Mouse (Mus musculus): ENCODE results near the gene Ptov1. TPM values are rescaled to one million over a fixed set of nuclear protein-coding genes. Genes with fewer than 3 reads are reported as not detected.

Gene Ptov1
- total and polyA plus RNA-seq, 2 experiments: 17.0 to 76.1 TPM

DNA sequence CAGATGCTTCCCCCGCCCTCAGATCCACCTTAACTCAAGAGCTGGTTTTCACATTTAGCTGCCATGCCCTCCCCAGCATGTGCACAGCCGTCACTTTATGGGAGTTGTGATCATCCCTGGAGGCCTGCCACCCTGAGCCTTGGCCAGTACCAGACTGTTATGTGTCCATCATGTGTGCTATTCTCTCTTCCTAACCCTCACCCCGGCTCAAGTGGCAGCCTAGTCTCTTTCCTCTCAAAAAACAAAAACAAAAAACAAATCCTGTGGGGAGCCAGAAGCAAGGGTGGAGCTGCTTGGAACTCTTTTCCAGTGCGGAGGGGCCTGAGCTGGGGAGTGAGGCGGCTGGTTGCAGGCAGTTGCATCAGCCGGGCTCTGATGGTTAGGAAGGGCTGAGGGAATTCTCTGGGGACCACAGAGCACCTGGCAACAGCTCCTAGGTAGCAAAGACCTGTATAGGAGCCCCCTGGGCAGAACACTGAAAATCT, 50.8 kb downstream of the Ptov1 start:
- Histone ChIP-seq H3K27me3 (ENCODE audit: control insufficient read depth, insufficient read depth, low read length) (no peaks in the 10 kb centered on the region), H3K4me3 (ENCODE audit: insufficient read depth, low read depth, low read length) (peak overlapping the region; percentile 25), H3K9ac (ENCODE audit: low read depth, low read length) (peak overlapping the region; percentile 70), H3K36me3 (ENCODE audit: control insufficient read depth, insufficient read depth, low read length) (peaks cover 3% of the 10 kb centered on the region; the same call in 1 of the 2 replicates), H3K4me1 (ENCODE audit: control insufficient read depth, insufficient read depth, low read length) (peaks cover 38% of the 10 kb centered on the region), H3K79me2 (ENCODE audit: control insufficient read depth, insufficient read depth, low read length) (peaks cover 30% of the 10 kb centered on the region), H3K27ac (replicated peaks; ENCODE audit: insufficient read depth, low read depth, low read length) (peak overlapping the region; percentile 94)
- TF ChIP-seq CTCF (IDR thresholded peaks at IDR 0.05; ENCODE audit: low read depth, low read length): no peak
- TF ChIP-seq POLR2A (IDR thresholded peaks at IDR 0.05; ENCODE audit: extremely low read depth, insufficient read depth, low read length): 0 out of 2 replicates have a peak, but pooled peaks have one; percentile 20
- peak; percentile 74 for DNase-seq (ENCODE audit: extremely low read depth, low read depth, low spot score)
- 13% methylated on average over 6 of the region's 6 CpGs for WGBS

GRCm38 (mm10) chr7:44818164-44818563, 51.4 kb downstream of the Ptov1 start:
- peaks cover 9% of the 10 kb centered on the region for H3K36me3 ChIP-seq (ENCODE audit: control insufficient read depth, insufficient read depth, low read length)
- peaks cover 24% of the 10 kb centered on the region for H3K79me2 ChIP-seq (ENCODE audit: control insufficient read depth, insufficient read depth, low read length)
- peak overlapping the region; percentile 94 for H3K27ac ChIP-seq (replicated peaks; ENCODE audit: insufficient read depth, low read depth, low read length)
- H3K9ac ChIP-seq (ENCODE audit: low read depth, low read length): peak overlapping the region; percentile 11; the same call in 1 of the 2 replicates
- no peak overlapping the region for H3K4me3 ChIP-seq (ENCODE audit: insufficient read depth, low read depth, low read length)
- 12% methylated on average over 2 of the region's 2 CpGs for WGBS
- H3K4me1 ChIP-seq (ENCODE audit: control insufficient read depth, insufficient read depth, low read length): peaks cover 38% of the 10 kb centered on the region
- DNase-seq (ENCODE audit: extremely low read depth, low read depth, low spot score): peak; percentile 77
- TF ChIP-seq POLR2A (IDR thresholded peaks at IDR 0.05; ENCODE audit: extremely low read depth, insufficient read depth, low read length) (no peak), CTCF (IDR thresholded peaks at IDR 0.05; ENCODE audit: low read depth, low read length) (peak; percentile 29; the same call in 1 of the 2 replicates)
- H3K27me3 ChIP-seq (ENCODE audit: control insufficient read depth, insufficient read depth, low read length): no peaks in the 10 kb centered on the region

GRCm38 (mm10) chr7:44817441-44817840, 52.1 kb downstream of the Ptov1 start:
- Histone ChIP-seq H3K9ac (ENCODE audit: low read depth, low read length) (peak overlapping the region; percentile 98), H3K36me3 (ENCODE audit: control insufficient read depth, insufficient read depth, low read length) (peaks cover 9% of the 10 kb centered on the region), H3K4me3 (ENCODE audit: insufficient read depth, low read depth, low read length) (no peak overlapping the region; the same call in 1 of the 2 replicates), H3K79me2 (ENCODE audit: control insufficient read depth, insufficient read depth, low read length) (peaks cover 17% of the 10 kb centered on the region; the same call in 1 of the 2 replicates), H3K4me1 (ENCODE audit: control insufficient read depth, insufficient read depth, low read length) (peaks cover 40% of the 10 kb centered on the region), H3K27me3 (ENCODE audit: control insufficient read depth, insufficient read depth, low read length) (no peaks in the 10 kb centered on the region), H3K27ac (replicated peaks; ENCODE audit: insufficient read depth, low read depth, low read length) (peak overlapping the region; percentile 93)
- 15% methylated on average over 3 of the region's 3 CpGs for WGBS
- DNase-seq (ENCODE audit: extremely low read depth, low read depth, low spot score): peak; percentile 56
- TF ChIP-seq CTCF (IDR thresholded peaks at IDR 0.05; ENCODE audit: low read depth, low read length) (no peak), POLR2A (IDR thresholded peaks at IDR 0.05; ENCODE audit: extremely low read depth, insufficient read depth, low read length) (no peak)

DNA sequence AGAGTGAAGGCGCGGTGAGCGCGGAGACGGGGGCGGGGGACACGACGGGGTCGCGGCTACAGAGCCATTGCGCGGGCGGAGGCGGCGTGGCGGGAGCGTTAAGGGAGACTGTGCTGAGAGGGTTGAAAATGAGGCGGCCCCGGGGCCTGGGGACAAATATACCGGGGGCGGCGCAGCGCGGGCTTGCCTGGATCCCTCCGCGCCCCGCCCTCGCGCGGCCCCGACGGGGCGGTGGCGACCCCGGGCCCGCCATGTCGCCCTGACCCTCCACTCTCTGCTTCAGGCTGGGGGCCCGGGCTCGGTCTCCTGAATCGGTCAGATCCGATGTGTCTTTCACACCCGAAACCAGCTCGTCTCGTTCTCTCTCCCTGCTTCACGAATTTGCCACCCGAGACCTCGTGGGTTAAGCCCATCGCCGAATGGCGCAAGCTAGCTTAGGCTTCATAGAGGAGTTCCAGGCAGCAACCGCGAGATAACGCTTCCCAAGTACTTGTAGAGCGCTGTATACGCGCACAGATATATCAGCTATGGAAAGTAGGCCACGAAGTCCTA, 53.0 kb downstream of the Ptov1 start, which contains the start of gene Atf5:
Gene Atf5, minus strand, starts transcription at position 189 of the 552 bp plus-strand sequence.
- H3K4me1 ChIP-seq (ENCODE audit: control insufficient read depth, insufficient read depth, low read length): peaks cover 40% of the 10 kb centered on the region
- peak; percentile 44; the same call in 1 of the 2 replicates for TF ChIP-seq POLR2A (IDR thresholded peaks at IDR 0.05; ENCODE audit: extremely low read depth, insufficient read depth, low read length)
- no peak for TF ChIP-seq CTCF (IDR thresholded peaks at IDR 0.05; ENCODE audit: low read depth, low read length)
- DNase-seq (ENCODE audit: extremely low read depth, low read depth, low spot score): peak; percentile 73
- WGBS: 2% methylated on average over 51 of the region's 57 CpGs
- H3K79me2 ChIP-seq (ENCODE audit: control insufficient read depth, insufficient read depth, low read length): peaks cover 14% of the 10 kb centered on the region; the same call in 1 of the 2 replicates
- peak within 1 kb of the TSS; percentile 87 for H3K4me3 ChIP-seq (ENCODE audit: insufficient read depth, low read depth, low read length)
- peaks cover 17% of the 10 kb centered on the region for H3K36me3 ChIP-seq (ENCODE audit: control insufficient read depth, insufficient read depth, low read length)
- H3K9ac ChIP-seq (ENCODE audit: low read depth, low read length): peak within 1 kb of the TSS; percentile 98
- peak within 1 kb of the TSS; percentile 93 for H3K27ac ChIP-seq (replicated peaks; ENCODE audit: insufficient read depth, low read depth, low read length)
- no peaks in the 10 kb centered on the region for H3K27me3 ChIP-seq (ENCODE audit: control insufficient read depth, insufficient read depth, low read length)

DNA sequence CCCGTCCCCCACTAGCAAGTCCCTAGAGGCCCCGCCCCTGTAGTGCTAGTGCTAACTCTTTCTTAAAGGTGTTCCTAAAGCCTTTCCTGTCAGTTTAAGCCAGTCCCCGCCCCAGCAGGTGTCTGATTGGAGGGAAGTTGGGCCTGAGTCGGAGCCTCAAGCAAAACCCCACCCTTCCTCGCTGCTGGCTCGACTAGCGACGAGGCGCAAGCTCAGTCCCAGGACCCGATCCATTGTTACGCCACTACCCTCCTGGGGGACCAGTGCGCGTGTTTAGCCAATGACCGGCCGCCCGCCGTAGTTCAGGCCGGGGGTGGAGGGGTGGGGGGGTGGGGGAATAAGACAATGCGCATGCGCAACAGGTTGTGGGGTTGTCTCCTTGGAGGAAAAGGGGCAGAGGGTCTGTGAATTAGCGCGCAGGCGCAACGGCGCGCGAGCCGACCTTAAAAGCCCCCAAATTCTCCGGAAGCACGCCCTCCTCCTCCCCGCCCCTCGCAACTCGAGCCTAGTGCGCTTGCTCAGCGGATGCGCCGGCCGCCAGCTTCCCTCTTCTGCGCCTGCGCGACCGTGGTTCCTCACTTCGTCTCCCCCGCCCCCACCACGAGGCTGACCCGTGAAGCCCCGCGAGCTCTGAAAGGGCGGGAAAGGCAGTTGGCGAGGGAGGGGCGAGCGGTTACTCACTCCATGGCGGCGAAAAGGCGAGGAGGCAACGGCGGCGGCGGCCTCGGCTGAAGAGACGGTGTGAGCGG, 53.7 kb downstream of the Ptov1 start, which contains the start of the genes Nup62 and Il4i1:
Gene Nup62, plus strand, starts transcription at position 368 of the 749 bp plus-strand sequence.
Gene Il4i1, plus strand, starts transcription at position 667 of the 749 bp plus-strand sequence.
- peaks cover 8% of the 10 kb centered on the region; the same call in 1 of the 2 replicates for H3K79me2 ChIP-seq (ENCODE audit: control insufficient read depth, insufficient read depth, low read length)
- H3K27me3 ChIP-seq (ENCODE audit: control insufficient read depth, insufficient read depth, low read length): no peaks in the 10 kb centered on the region
- TF ChIP-seq POLR2A (IDR thresholded peaks at IDR 0.05; ENCODE audit: extremely low read depth, insufficient read depth, low read length) (peak; percentile 59), CTCF (IDR thresholded peaks at IDR 0.05; ENCODE audit: low read depth, low read length) (0 out of 2 replicates have a peak, but pooled peaks have one; percentile 1)
- 1% methylated on average over 62 of the region's 62 CpGs for WGBS
- peak within 1 kb of the TSS; percentile 93 for H3K27ac ChIP-seq (replicated peaks; ENCODE audit: insufficient read depth, low read depth, low read length)
- peak within 1 kb of the TSS; percentile 87 for H3K4me3 ChIP-seq (ENCODE audit: insufficient read depth, low read depth, low read length)
- peaks cover 22% of the 10 kb centered on the region for H3K36me3 ChIP-seq (ENCODE audit: control insufficient read depth, insufficient read depth, low read length)
- DNase-seq (ENCODE audit: extremely low read depth, low read depth, low spot score): peak; percentile 96
- peaks cover 37% of the 10 kb centered on the region for H3K4me1 ChIP-seq (ENCODE audit: control insufficient read depth, insufficient read depth, low read length)
- H3K9ac ChIP-seq (ENCODE audit: low read depth, low read length): peak within 1 kb of the TSS; percentile 98
